33 mouse cellular contexts compared by ENCODE assay signal in the genomic region with DNA sequence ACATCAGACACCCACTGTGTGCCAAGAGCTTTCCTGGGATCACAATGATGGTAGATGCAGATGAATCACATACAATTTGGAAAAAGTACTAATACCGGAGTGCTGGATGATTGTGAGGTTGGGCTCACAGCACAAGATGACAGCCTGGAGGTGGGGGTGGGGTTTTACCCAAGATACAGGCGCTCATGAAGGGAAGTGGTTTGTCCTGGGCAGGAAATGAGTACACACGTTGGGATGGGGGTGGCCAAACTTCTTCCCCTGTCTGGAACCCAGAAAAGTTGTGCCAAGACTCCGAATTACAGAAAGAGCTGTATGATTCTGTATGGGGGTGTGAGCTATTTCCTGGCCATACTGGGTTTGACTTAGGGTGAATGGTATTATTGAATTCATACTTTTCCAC. TPM values are rescaled to one million over a fixed set of nuclear protein-coding genes. Genes with fewer than 3 reads are reported as not detected.
DNase-seq lines count a peak whose midpoint lies in the region; ATAC-seq and TF ChIP-seq lines count a peak whose summit lies in the region.
"Had no signal": no experiment of that assay in that cellular context is flagged by ENCODE, and none has a peak within 500 bp of the region (broad histone marks: within the 10 kb centered on the region; RNA-seq: fewer than 3 reads in every experiment).

No protein-coding gene starts in this region.

- no peak overlapping the region for H3K9ac ChIP-seq in liver, postnatal 0 days (replicated peaks)
- H3K9ac ChIP-seq in liver, embryonic 11.5 days (ENCODE audit: low read depth, low read length), result no peak overlapping the region
- no peak overlapping the region for H3K9ac ChIP-seq in hindbrain, embryonic 12.5 days
- H3K9ac ChIP-seq: forebrain, postnatal 0 days; heart, embryonic 12.5 days; intestine, embryonic 15.5 days; midbrain, embryonic 15.5 days; neural tube, embryonic 15.5 days had no signal

- H3K36me3 ChIP-seq in liver, postnatal 0 days (replicated peaks; ENCODE audit: insufficient read depth, low read length), result no peaks in the 10 kb centered on the region
- no peaks in the 10 kb centered on the region for H3K36me3 ChIP-seq in liver, embryonic 11.5 days (ENCODE audit: control insufficient read depth, insufficient read depth, low read length)
- no peaks in the 10 kb centered on the region for H3K36me3 ChIP-seq in hindbrain, embryonic 12.5 days
- H3K36me3 ChIP-seq: embryonic facial prominence, embryonic 10.5 days; G1E; heart, embryonic 12.5 days; intestine, embryonic 15.5 days; midbrain, embryonic 15.5 days; neural tube, embryonic 15.5 days had no signal

- no peak for ATAC-seq in liver, postnatal 0 days
- no peak for ATAC-seq in liver, embryonic 11.5 days (replicated peaks; ENCODE audit: low FRiP score)
- peak; percentile 77 for ATAC-seq in activated CD4-positive, CD25-positive, alpha-beta regulatory T cell, adult 4 months
- peak; percentile 92 for ATAC-seq in inflammation-experienced regulatory T-cells, adult 6 months
- ATAC-seq in neutrophil, adult 5-6 weeks (ENCODE audit: extremely low read depth, insufficient number of reproducible peaks, low FRiP score, poor library complexity, severe bottlenecking), result 0 out of 2 replicates have a peak, but pooled peaks have one; percentile 48
- no peak for ATAC-seq in hindbrain, embryonic 12.5 days (ENCODE audit: low FRiP score)
- ATAC-seq: forebrain, postnatal 0 days; intestine, embryonic 15.5 days; midbrain, embryonic 15.5 days; Patski had no signal

- no peak overlapping the region for H3K4me3 ChIP-seq in liver, postnatal 0 days (ENCODE audit: low read depth, low read length)
- H3K4me3 ChIP-seq in liver, embryonic 11.5 days (ENCODE audit: low read depth, low read length), result no peak overlapping the region
- H3K4me3 ChIP-seq in hindbrain, embryonic 12.5 days, result no peak overlapping the region
- H3K4me3 ChIP-seq: embryonic facial prominence, embryonic 10.5 days; heart, embryonic 12.5 days; intestine, embryonic 15.5 days; layer of hippocampus, adult 2 months; midbrain, embryonic 15.5 days; neural tube, embryonic 15.5 days had no signal

- no peak overlapping the region for H3K27ac ChIP-seq in liver, postnatal 0 days (ENCODE audit: low read depth)
- no peak overlapping the region for H3K27ac ChIP-seq in liver, embryonic 11.5 days (ENCODE audit: low read depth, low read length)
- H3K27ac ChIP-seq in hindbrain, embryonic 12.5 days, result no peak overlapping the region
- H3K27ac ChIP-seq: embryonic facial prominence, embryonic 10.5 days; intestine, embryonic 15.5 days; layer of hippocampus, adult 2 months; midbrain, embryonic 15.5 days; neural tube, embryonic 15.5 days had no signal

- no peak for TF ChIP-seq EP300 in liver, postnatal 0 days (IDR thresholded peaks at IDR 0.05; ENCODE audit: low read depth)

- H3K27me3 ChIP-seq in liver, postnatal 0 days (ENCODE audit: insufficient read depth, low read length), result no peaks in the 10 kb centered on the region
- H3K27me3 ChIP-seq in liver, embryonic 11.5 days (replicated peaks; ENCODE audit: control insufficient read depth, insufficient read depth, low read length), result no peaks in the 10 kb centered on the region
- no peaks in the 10 kb centered on the region for H3K27me3 ChIP-seq in hindbrain, embryonic 12.5 days
- H3K27me3 ChIP-seq: CH12.LX; heart, embryonic 12.5 days; intestine, embryonic 15.5 days; midbrain, embryonic 15.5 days; neural tube, embryonic 15.5 days; Patski had no signal

- no peaks in the 10 kb centered on the region for H3K4me1 ChIP-seq in liver, postnatal 0 days (ENCODE audit: insufficient read depth)
- H3K4me1 ChIP-seq in liver, embryonic 11.5 days (replicated peaks; ENCODE audit: control insufficient read depth, insufficient read depth, low read length), result no peaks in the 10 kb centered on the region; the same call in 1 of the 2 replicates
- no peaks in the 10 kb centered on the region for H3K4me1 ChIP-seq in hindbrain, embryonic 12.5 days
- H3K4me1 ChIP-seq: embryonic facial prominence, embryonic 10.5 days; heart, embryonic 12.5 days; intestine, embryonic 15.5 days; midbrain, embryonic 15.5 days; neural tube, embryonic 15.5 days had no signal

- TF ChIP-seq CTCF in liver, postnatal 0 days (IDR thresholded peaks at IDR 0.05; ENCODE audit: low read depth), result no peak

- whole genome bisulfite sequencing in liver, postnatal 0 days (ENCODE audit: insufficient replicate concordance), result 27% methylated on average over 4 of the region's 4 CpGs
- 48% methylated on average over 4 of the region's 4 CpGs for WGBS in liver, embryonic 11.5 days
- 82% methylated on average over 4 of the region's 4 CpGs for WGBS in hindbrain, embryonic 12.5 days

- no peaks in the 10 kb centered on the region for H3K9me3 ChIP-seq in liver, postnatal 0 days (ENCODE audit: low read length)
- no peaks in the 10 kb centered on the region for H3K9me3 ChIP-seq in liver, embryonic 11.5 days (ENCODE audit: control insufficient read depth, low read length)
- no peaks in the 10 kb centered on the region for H3K9me3 ChIP-seq in hindbrain, embryonic 12.5 days (replicated peaks)
- H3K9me3 ChIP-seq: embryonic facial prominence, embryonic 10.5 days; heart, embryonic 12.5 days; intestine, embryonic 15.5 days; midbrain, embryonic 15.5 days; neural tube, embryonic 15.5 days had no signal

- peak; percentile 18 for DNase-seq in liver, postnatal 0 days
- no peak for DNase-seq in liver, embryonic 11.5 days (ENCODE audit: low spot score)
- no peak for DNase-seq in cerebellum, postnatal 14 days
- no peak for DNase-seq in layer of hippocampus, adult 18-20 months (ENCODE audit: low spot score in 2 of 2)
- DNase-seq: adrenal gland, adult 2 months; cerebellum, adult 8-10 months; forebrain, postnatal 0 days; gastrocnemius, postnatal 14 days; heart, adult 18-20 months; heart, postnatal 10 days; kidney, adult 8-10 months; kidney, postnatal 10 days; lung, adult 18-20 months; lung, postnatal 10 days; right cerebral cortex, postnatal 14 days had no signal

- H3K4me2 ChIP-seq in liver, postnatal 0 days (ENCODE audit: low read depth, low read length), result no peak overlapping the region
- H3K4me2 ChIP-seq in liver, embryonic 11.5 days, result no peak overlapping the region
- H3K4me2 ChIP-seq in hindbrain, embryonic 12.5 days (replicated peaks), result no peak overlapping the region
- H3K4me2 ChIP-seq: heart, embryonic 12.5 days; intestine, embryonic 15.5 days; midbrain, embryonic 15.5 days; neural tube, embryonic 15.5 days had no signal

RNA-seq across cellular contexts. Expression of gene Tnfsf8, which starts 38.0 kb away (rescaled TPM):
- 0.05 TPM in 1 of 2 replicates, not detected in the other for polyA plus RNA-seq in liver, postnatal 0 days (2015; fragmentation: Nextera tagmentation; extraction: Ambion mirVana)
- polyA plus RNA-seq in liver, embryonic 11.5 days (2014; fragmentation: Nextera tagmentation; extraction: Ambion mirVana), result not detected in 2 replicates
- polyA plus RNA-seq in activated CD4-positive, CD25-positive, alpha-beta regulatory T cell, adult 4 months (2017; shearing (Covaris generic)), result 10 to 100 TPM; 71.6 to 77.3 TPM
- polyA plus RNA-seq in inflammation-experienced regulatory T-cells, adult 6 months (2017; shearing (Covaris generic)), result 100 to 1,000 TPM in 2 of 3 experiments, 10 to 100 TPM in 1; 86.1 to 126 (median 123) TPM
- total RNA-seq in neutrophil, adult 5-6 weeks (2017), result 3.0 and 3.8 TPM in 2 replicates
- total RNA-seq in layer of hippocampus, adult 18-20 months (2021), result not detected
- polyA plus RNA-seq in hindbrain, embryonic 12.5 days (2016; fragmentation: Nextera tagmentation; extraction: Ambion mirVana), result 0.08 TPM in 1 of 2 replicates, not detected in the other
- total RNA-seq: adrenal gland, postnatal 4 days; forebrain, postnatal 0 days; G1E; gastrocnemius, postnatal 14 days; heart, postnatal 10 days; layer of hippocampus, adult 2 months; layer of hippocampus, postnatal 25 days; left cerebral cortex, postnatal 10 days had no signal
- polyA plus RNA-seq: adrenal gland, adult 2 months; embryonic facial prominence, embryonic 10.5 days; G1E; heart, embryonic 12.5 days; hindbrain, embryonic 11.5 days; limb, embryonic 11.5 days; midbrain, embryonic 15.5 days; neural tube, embryonic 15.5 days; Patski had no signal

Comparison
In these comparisons a context has a peak if more than half of its experiments do, and no peak if none do; other contexts are left out.
1. ATAC-seq: peak in activated CD4-positive, CD25-positive, alpha-beta regulatory T cell, adult 4 months (single experiment), inflammation-experienced regulatory T-cells, adult 6 months (single experiment) and neutrophil, adult 5-6 weeks (single experiment); none in liver, postnatal 0 days (single experiment), liver, embryonic 11.5 days (single experiment) and hindbrain, embryonic 12.5 days (single experiment).
2. RNA of gene Tnfsf8, which starts 38.0 kb away (polyA plus RNA-seq): 86.1 to 126 TPM in inflammation-experienced regulatory T-cells, adult 6 months and 71.6 to 77.3 TPM in activated CD4-positive, CD25-positive, alpha-beta regulatory T cell, adult 4 months; 0.05 TPM in liver, postnatal 0 days, 0.08 TPM in hindbrain, embryonic 12.5 days and not detected in liver, embryonic 11.5 days; every median in the first group is over 10 times any median in the second.